Comparison of ENCODE assay signal across 18 mouse cellular contexts in genomic region chr14:73322142-73322541, GRCm38 (mm10). TPM values are rescaled to one million over a fixed set of nuclear protein-coding genes. Genes with fewer than 3 reads are reported as not detected.
DNase-seq lines count a peak whose midpoint lies in the region; ATAC-seq lines count a peak whose summit lies in the region.
"Had no signal": no experiment of that assay in that cellular context is flagged by ENCODE, and none has a peak within 500 bp of the region (broad histone marks: within the 10 kb centered on the region; RNA-seq: fewer than 3 reads in every experiment).

No protein-coding gene starts in this region.

- 18% methylated on average over 3 of the region's 3 CpGs for WGBS in liver, embryonic 12.5 days (ENCODE audit: insufficient replicate concordance)
- WGBS in kidney, embryonic 16.5 days = 83% methylated on average over 3 of the region's 3 CpGs

- peak overlapping the region; percentile 95 for H3K4me3 ChIP-seq in megakaryocyte, embryonic 14.5 days (replicated peaks)
- peak overlapping the region; percentile 95 for H3K4me3 ChIP-seq in erythroblast, embryonic 14.5 days (replicated peaks)
- peak overlapping the region; percentile 95 for H3K4me3 ChIP-seq in liver, embryonic 12.5 days
- H3K4me3 ChIP-seq in kidney, embryonic 16.5 days (ENCODE audit: low read length) = no peak overlapping the region
- H3K4me3 ChIP-seq: embryonic facial prominence, embryonic 13.5 days; forebrain, embryonic 10.5 days; hindbrain, embryonic 10.5 days; limb, embryonic 13.5 days had no signal

- no peaks in the 10 kb centered on the region for H3K27me3 ChIP-seq in megakaryocyte, embryonic 14.5 days (replicated peaks)
- H3K27me3 ChIP-seq in erythroblast, embryonic 14.5 days (ENCODE audit: control insufficient read depth) = no peaks in the 10 kb centered on the region
- no peaks in the 10 kb centered on the region for H3K27me3 ChIP-seq in liver, embryonic 12.5 days (replicated peaks)
- H3K27me3 ChIP-seq in kidney, embryonic 16.5 days (ENCODE audit: insufficient read depth, low read length) = no peaks in the 10 kb centered on the region
- H3K27me3 ChIP-seq: embryonic facial prominence, embryonic 13.5 days; limb, embryonic 13.5 days had no signal

- peak overlapping the region; percentile 91 for H3K27ac ChIP-seq in liver, embryonic 12.5 days
- no peak overlapping the region for H3K27ac ChIP-seq in kidney, embryonic 16.5 days (ENCODE audit: low read length)
- H3K27ac ChIP-seq: embryonic facial prominence, embryonic 13.5 days; forebrain, embryonic 10.5 days; hindbrain, embryonic 10.5 days; limb, embryonic 13.5 days had no signal

- H3K36me3 ChIP-seq in megakaryocyte, embryonic 14.5 days (replicated peaks; ENCODE audit: low read length) = peaks cover 41% of the 10 kb centered on the region
- H3K36me3 ChIP-seq in erythroblast, embryonic 14.5 days (ENCODE audit: control insufficient read depth) = peaks cover 54% of the 10 kb centered on the region
- peaks cover 21% of the 10 kb centered on the region for H3K36me3 ChIP-seq in liver, embryonic 12.5 days
- H3K36me3 ChIP-seq in kidney, embryonic 16.5 days (ENCODE audit: insufficient read depth, low read length) = no peaks in the 10 kb centered on the region
- H3K36me3 ChIP-seq: embryonic facial prominence, embryonic 13.5 days; limb, embryonic 13.5 days had no signal

- peak overlapping the region; percentile 76 for H3K4me2 ChIP-seq in liver, embryonic 12.5 days
- no peak overlapping the region for H3K4me2 ChIP-seq in kidney, embryonic 16.5 days (replicated peaks; ENCODE audit: low read depth, low read length)
- H3K4me2 ChIP-seq: embryonic facial prominence, embryonic 13.5 days; limb, embryonic 13.5 days had no signal

- peaks cover 66% of the 10 kb centered on the region for H3K4me1 ChIP-seq in megakaryocyte, embryonic 14.5 days
- peaks cover 73% of the 10 kb centered on the region for H3K4me1 ChIP-seq in erythroblast, embryonic 14.5 days (ENCODE audit: control insufficient read depth)
- peaks cover 69% of the 10 kb centered on the region for H3K4me1 ChIP-seq in liver, embryonic 12.5 days
- H3K4me1 ChIP-seq in kidney, embryonic 16.5 days (ENCODE audit: insufficient read depth, low read length) = peaks cover 25% of the 10 kb centered on the region

- no peak for ATAC-seq in megakaryocyte, adult 5-6 weeks (ENCODE audit: poor library complexity, severe bottlenecking)
- peak; percentile 67 for ATAC-seq in liver, embryonic 12.5 days
- ATAC-seq in megakaryocyte-erythroid progenitor cell, adult 5-6 weeks (replicated peaks; ENCODE audit: low FRiP score, low TSS enrichment, poor library complexity, severe bottlenecking) = peak; percentile 71
- no peak for ATAC-seq in kidney, embryonic 16.5 days (ENCODE audit: low FRiP score, low TSS enrichment)

- peak overlapping the region; percentile 98 for H3K9ac ChIP-seq in liver, embryonic 12.5 days
- H3K9ac ChIP-seq in kidney, embryonic 16.5 days (replicated peaks; ENCODE audit: low read length) = no peak overlapping the region
- H3K9ac ChIP-seq: embryonic facial prominence, embryonic 13.5 days; limb, embryonic 13.5 days had no signal

- DNase-seq in left cerebral cortex, adult 9 months (ENCODE audit: low spot score in 2 of 2) = no peak
- no peak for DNase-seq in left cerebral cortex, adult 8-10 months (ENCODE audit: low spot score in 2 of 2)
- DNase-seq: adrenal gland, postnatal 36 days; cerebellum, adult 9-10 months; gastrocnemius, postnatal 14 days; kidney, adult 9 months; kidney, postnatal 4 days; retina, postnatal 1 day had no signal

- H3K9me3 ChIP-seq in megakaryocyte, embryonic 14.5 days = no peaks in the 10 kb centered on the region
- no peaks in the 10 kb centered on the region for H3K9me3 ChIP-seq in erythroblast, embryonic 14.5 days (ENCODE audit: control insufficient read depth, low read length)
- H3K9me3 ChIP-seq in liver, embryonic 12.5 days (replicated peaks) = no peaks in the 10 kb centered on the region
- H3K9me3 ChIP-seq in kidney, embryonic 16.5 days (ENCODE audit: low read length) = no peaks in the 10 kb centered on the region
- H3K9me3 ChIP-seq: embryonic facial prominence, embryonic 13.5 days; forebrain, embryonic 10.5 days; hindbrain, embryonic 10.5 days; limb, embryonic 13.5 days had no signal

RNA-seq across cellular contexts. Expression of gene Rb1, which starts 3.5 kb away (rescaled TPM):
- polyA plus RNA-seq in megakaryocyte, embryonic 14.5 days (2012; ENCODE audit: insufficient read depth, low replicate concordance) = 3.0 and 6.4 TPM in 2 replicates
- 108 and 126 TPM in 2 replicates for total RNA-seq in megakaryocyte, adult 5-6 weeks (2015)
- total RNA-seq in megakaryocyte, adult 5-6 weeks (2017) = 43.9 and 56.8 TPM in 2 replicates
- 2.3 and 3.2 TPM in 2 replicates for polyA plus RNA-seq in erythroblast, embryonic 14.5 days (2012)
- polyA plus RNA-seq in liver, embryonic 12.5 days (2016; fragmentation: Nextera tagmentation; extraction: Ambion mirVana) = 30.1 and 33.3 TPM in 2 replicates
- 48.3 and 62.1 TPM in 2 replicates for total RNA-seq in megakaryocyte-erythroid progenitor cell, adult 5-6 weeks (2014; fragmentation: Nextera tagmentation)
- 28.6 and 29.6 TPM in 2 replicates for total RNA-seq in megakaryocyte-erythroid progenitor cell, adult 5-6 weeks (2017)
- total RNA-seq in left cerebral cortex, adult 8-10 months (2022) = 10 to 100 TPM; 24.2 to 33.1 (median 29.2) TPM
- polyA plus RNA-seq in kidney, embryonic 16.5 days (2015; fragmentation: Nextera tagmentation; extraction: Ambion mirVana) = 25.4 and 28.1 TPM in 2 replicates

Comparison
In these comparisons a context has a peak if more than half of its experiments do, and no peak if none do; other contexts are left out.
1. ATAC-seq: peak in liver, embryonic 12.5 days (single experiment) and megakaryocyte-erythroid progenitor cell, adult 5-6 weeks (single experiment); none in megakaryocyte, adult 5-6 weeks (single experiment) and kidney, embryonic 16.5 days (single experiment).